Mouse (Mus musculus) stomach, postnatal 0 days (tissue): ENCODE data around the gene Siglec1. TPM values are rescaled to one million over a fixed set of nuclear protein-coding genes. Genes with fewer than 3 reads are reported as not detected.
"Not testable (repeated sequence)": the region's sequence is repeated elsewhere in the genome, so short reads cannot be mapped to it uniquely, and the experiment has no call there.

Source experiments
- ATAC-seq: fragments of 200-750 bp; cut with Nextera tagmentation; 2 replicates; pipeline ENCODE4 v1.8.0; 2017; ENCODE audit not compliant: low FRiP score, low TSS enrichment
- DNase-seq: peaks from one replicate; pipeline ENCODE4 v3.0.0-alpha.2; 2016; ENCODE audit warnings: low spot score
- H3K27ac ChIP-seq: fragments of 300-500 bp; sonication (generic); replicated peaks from 2 replicates; pipeline ENCODE4 v1.5.1; 2014; ENCODE audit warnings: mild to moderate bottlenecking, control low read depth
- H3K27me3 ChIP-seq: fragments of 300-500 bp; sonication (generic); 2 replicates; pipeline ENCODE4 v1.6.1; 2014; ENCODE audit warnings: low read length; ENCODE audit not compliant: control insufficient read depth, insufficient read depth
- H3K36me3 ChIP-seq: fragments of 300-500 bp; sonication (generic); 2 replicates; pipeline ENCODE4 v1.6.1; 2014; ENCODE audit warnings: low read length, mixed read lengths; ENCODE audit not compliant: control insufficient read depth, insufficient read depth
- H3K4me1 ChIP-seq: fragments of 300-500 bp; sonication (generic); replicated peaks from 2 replicates; pipeline ENCODE4 v1.6.1; 2014; ENCODE audit warnings: antibody characterized with exemption; ENCODE audit not compliant: control insufficient read depth, insufficient read depth
- H3K4me2 ChIP-seq: fragments of 300-500 bp; sonication (generic); replicated peaks from 2 replicates; pipeline ENCODE4 v1.6.1; 2014; ENCODE audit warnings: low read depth, mild to moderate bottlenecking, control low read depth, moderate library complexity
- H3K4me3 ChIP-seq: fragments of 300-500 bp; sonication (generic); 2 replicates; pipeline ENCODE4 v1.5.1; 2014; ENCODE audit warnings: low read depth, low read length, control low read depth
- H3K9ac ChIP-seq: fragments of 300-500 bp; sonication (generic); 2 replicates; pipeline ENCODE4 v1.6.1; 2014; ENCODE audit warnings: mild to moderate bottlenecking, low read length, control low read depth, mixed read lengths
- H3K9me3 ChIP-seq: fragments of 300-500 bp; sonication (generic); 2 replicates; pipeline ENCODE4 v1.6.1; 2016; ENCODE audit warnings: low read length; ENCODE audit not compliant: control insufficient read depth
- CTCF ChIP-seq: IDR thresholded peaks from 2 replicates; pipeline ENCODE4 v1.5.1; 2016; ENCODE audit warnings: antibody characterized with exemption, low read depth, mild to moderate bottlenecking, moderate library complexity
- EP300 ChIP-seq: optimal IDR thresholded peaks from 2 replicates; pipeline ENCODE3; 2016; ENCODE audit warnings: antibody characterized with exemption
- WGBS: fragments of 180-500 bp; shearing (Covaris S2); extraction: QIAGEN DNeasy Blood & Tissue Kit; methylation state at CpG from one replicate; pipeline ENCODE4 v1.1.7; 2014; 5-methylcytosine and 5-hydroxymethylcytosine counted together
- polyA plus RNA-seq: library from polyadenylated mRNA; unstranded; fragments of >200 nt; fragmentation: Nextera tagmentation; extraction: Ambion mirVana; gene quantifications from 2 replicates; pipeline ENCODE4 v1.2.1, GENCODE M21; 2015

The Siglec1 gene
- polyA plus RNA-seq, 1 experiment from 2014 or later = 0.34 TPM

DNA sequence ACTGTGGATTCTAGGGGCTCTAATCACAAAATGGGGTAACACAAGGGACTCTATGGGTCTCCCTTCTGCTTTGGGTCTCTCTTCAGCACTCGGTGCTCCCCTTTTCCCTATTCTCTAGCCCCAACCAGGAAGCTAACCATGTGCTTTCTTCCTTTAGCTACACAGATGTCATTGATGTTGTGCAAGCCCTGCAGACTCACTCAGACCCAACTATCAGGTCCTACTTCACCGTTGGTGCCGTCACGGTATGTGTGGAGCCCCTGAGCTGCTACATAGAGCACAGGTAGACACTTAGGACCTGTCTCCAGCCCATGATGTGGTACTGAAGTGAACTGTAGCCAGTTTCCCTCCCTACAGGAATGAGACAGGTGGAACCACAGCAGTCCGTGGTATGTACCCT, 19.4 kb upstream of the Siglec1 start:
- no peak overlapping the region for H3K4me3 ChIP-seq
- no peak overlapping the region for H3K9ac ChIP-seq
- no peaks in the 10 kb centered on the region for H3K9me3 ChIP-seq
- no peaks in the 10 kb centered on the region for H3K4me1 ChIP-seq
- no peaks in the 10 kb centered on the region for H3K27me3 ChIP-seq
- no peak for TF ChIP-seq CTCF
- H3K36me3 ChIP-seq = no peaks in the 10 kb centered on the region
- 87% methylated on average over 5 of the region's 5 CpGs for WGBS
- H3K4me2 ChIP-seq = no peak overlapping the region
- H3K27ac ChIP-seq = no peak overlapping the region
- no peak for DNase-seq
- ATAC-seq = no peak

DNA sequence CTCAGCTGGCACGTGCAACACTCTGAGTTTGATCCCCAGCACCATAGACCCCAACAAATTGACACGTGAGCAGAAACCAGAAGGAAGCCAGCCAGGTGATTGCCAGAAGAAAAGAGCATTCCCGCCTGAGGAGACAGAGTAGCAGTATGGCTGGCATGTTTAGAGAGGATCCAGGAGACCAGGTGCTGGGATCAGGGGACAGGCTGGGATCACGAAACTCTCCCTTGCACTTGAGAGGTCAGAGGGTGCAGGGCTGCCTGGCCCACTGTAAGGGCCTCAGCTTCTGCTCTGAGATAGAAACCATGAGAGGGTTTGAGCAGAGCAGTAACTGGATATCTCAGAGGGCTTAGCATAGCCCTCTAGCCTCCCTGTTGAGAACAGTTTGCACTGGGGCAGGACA, 18.5 kb upstream of the Siglec1 start:
- WGBS = 68% methylated on average over 4 of the region's 4 CpGs
- not testable (repeated sequence) for H3K4me3 ChIP-seq, H3K27me3 ChIP-seq, H3K27ac ChIP-seq, DNase-seq, H3K36me3 ChIP-seq, ATAC-seq, H3K9ac ChIP-seq, H3K4me1 ChIP-seq, H3K9me3 ChIP-seq, H3K4me2 ChIP-seq

DNA sequence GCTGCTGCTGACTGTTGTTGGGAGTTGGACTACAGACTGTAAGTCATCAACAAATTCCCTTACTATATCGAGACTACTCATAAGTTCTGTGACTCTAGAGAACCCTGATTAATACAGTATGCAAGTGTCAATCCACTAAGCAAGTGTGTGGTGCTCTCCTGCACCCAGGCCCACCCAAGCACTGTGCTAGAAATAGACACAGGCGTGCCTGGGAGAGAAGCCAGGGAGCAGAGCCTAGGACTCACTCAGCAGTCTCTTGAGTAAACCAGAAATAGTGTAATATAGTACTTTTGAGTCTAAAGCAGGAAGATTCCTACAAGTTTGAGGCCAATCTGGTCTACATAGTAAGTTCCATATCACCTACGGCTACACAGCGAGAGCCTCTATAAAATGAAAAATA, 17.5 kb upstream of the Siglec1 start:
- ATAC-seq (no peak), DNase-seq (no peak)
- no peak for TF ChIP-seq EP300
- no peak for TF ChIP-seq CTCF
- 0 out of 2 replicates have a peak overlapping the region, but pooled peaks have one; percentile 8 for H3K27ac ChIP-seq
- no peaks in the 10 kb centered on the region for H3K9me3 ChIP-seq
- no peaks in the 10 kb centered on the region for H3K4me1 ChIP-seq
- no peak overlapping the region for H3K9ac ChIP-seq
- no peaks in the 10 kb centered on the region for H3K36me3 ChIP-seq
- WGBS = 74% methylated on average over 4 of the region's 4 CpGs
- H3K27me3 ChIP-seq = no peaks in the 10 kb centered on the region
- no peak overlapping the region for H3K4me2 ChIP-seq
- no peak overlapping the region for H3K4me3 ChIP-seq

DNA sequence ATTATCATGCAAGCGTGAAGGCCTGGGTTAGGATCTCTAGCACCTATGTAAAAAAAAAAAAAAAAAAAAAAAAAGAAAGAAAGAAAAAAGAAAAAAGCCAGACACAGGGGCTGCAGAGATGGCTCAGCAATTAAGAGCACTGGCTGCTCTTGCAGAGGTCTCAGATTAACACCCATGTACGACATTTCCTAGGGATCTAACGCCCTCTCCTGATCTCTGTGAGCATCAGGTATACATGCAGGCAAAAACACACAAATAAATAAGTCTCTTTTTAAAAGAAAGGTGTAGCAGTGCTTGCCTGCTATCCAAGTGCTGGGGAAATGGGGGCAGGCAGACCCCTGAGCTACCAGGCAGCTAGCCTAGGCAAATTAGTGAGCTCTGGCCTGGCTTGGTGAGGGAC, 15.0 kb upstream of the Siglec1 start:
- ATAC-seq (no peak), DNase-seq (no peak)
- no peak overlapping the region for H3K9ac ChIP-seq
- no peak for TF ChIP-seq EP300
- TF ChIP-seq CTCF = no peak
- no peaks in the 10 kb centered on the region for H3K9me3 ChIP-seq
- H3K36me3 ChIP-seq = no peaks in the 10 kb centered on the region
- no peak overlapping the region for H3K4me3 ChIP-seq
- no peak overlapping the region for H3K27ac ChIP-seq
- H3K4me2 ChIP-seq = no peak overlapping the region
- 65% methylated on average over 3 of the region's 3 CpGs for WGBS
- H3K4me1 ChIP-seq = no peaks in the 10 kb centered on the region
- no peaks in the 10 kb centered on the region for H3K27me3 ChIP-seq

- no peak overlapping the region for H3K27ac ChIP-seq
- no peak for DNase-seq
These were observed 10.5 kb upstream of the Siglec1 start for GRCm38 (mm10) chr2:131097087-131097486.

GRCm38 (mm10) chr2:131096101-131096795, 9.7 kb upstream of the Siglec1 start:
- H3K27me3 ChIP-seq = no peaks in the 10 kb centered on the region
- 0 out of 2 replicates have a peak, but pooled peaks cover 4% of the 10 kb centered on the region for H3K4me1 ChIP-seq
- peak; percentile 71 for DNase-seq
- ATAC-seq = peak; percentile 88
- peak overlapping the region; percentile 29; the same call in 1 of the 2 replicates for H3K4me2 ChIP-seq
- no peak for TF ChIP-seq CTCF
- TF ChIP-seq EP300 = no peak
- 4% methylated on average over 9 of the region's 9 CpGs for WGBS
- no peaks in the 10 kb centered on the region for H3K36me3 ChIP-seq
- peak overlapping the region; percentile 79 for H3K27ac ChIP-seq
- no peak overlapping the region for H3K4me3 ChIP-seq
- H3K9me3 ChIP-seq = no peaks in the 10 kb centered on the region
- peak overlapping the region; percentile 27; the same call in 1 of the 2 replicates for H3K9ac ChIP-seq

More at GRCm38 (mm10) chr2:131097087-131097486, 10.5 kb upstream of the Siglec1 start:
- H3K4me1 ChIP-seq = 0 out of 2 replicates have a peak, but pooled peaks cover 4% of the 10 kb centered on the region
- WGBS = 73% methylated on average over 4 of the region's 4 CpGs
- ATAC-seq = no peak
- H3K27me3 ChIP-seq = no peaks in the 10 kb centered on the region
- H3K4me3 ChIP-seq = no peak overlapping the region
- no peak overlapping the region for H3K4me2 ChIP-seq
- TF ChIP-seq CTCF (no peak), EP300 (no peak)
- H3K9ac ChIP-seq = no peak overlapping the region
- H3K36me3 ChIP-seq = no peaks in the 10 kb centered on the region
- H3K9me3 ChIP-seq = no peaks in the 10 kb centered on the region
